Mouse (Mus musculus) stomach, postnatal 0 days (tissue): ENCODE measurements around the gene Rasgef1c. TPM values are rescaled to one million over a fixed set of nuclear protein-coding genes. Genes with fewer than 3 reads are reported as not detected.

Experiments
- ATAC-seq: fragments of 200-750 bp; cut with Nextera tagmentation; 2 replicates; pipeline ENCODE4 v1.8.0; 2017; ENCODE audit not compliant: low FRiP score, low TSS enrichment
- DNase-seq: peaks from one replicate; pipeline ENCODE4 v3.0.0-alpha.2; 2016; ENCODE audit warnings: low spot score
- H3K27ac ChIP-seq: fragments of 300-500 bp; sonication (generic); replicated peaks from 2 replicates; pipeline ENCODE4 v1.5.1; 2014; ENCODE audit warnings: mild to moderate bottlenecking, control low read depth
- H3K27me3 ChIP-seq: fragments of 300-500 bp; sonication (generic); 2 replicates; pipeline ENCODE4 v1.6.1; 2014; ENCODE audit warnings: low read length; ENCODE audit not compliant: control insufficient read depth, insufficient read depth
- H3K36me3 ChIP-seq: fragments of 300-500 bp; sonication (generic); 2 replicates; pipeline ENCODE4 v1.6.1; 2014; ENCODE audit warnings: low read length, mixed read lengths; ENCODE audit not compliant: control insufficient read depth, insufficient read depth
- H3K4me1 ChIP-seq: fragments of 300-500 bp; sonication (generic); replicated peaks from 2 replicates; pipeline ENCODE4 v1.6.1; 2014; ENCODE audit warnings: antibody characterized with exemption; ENCODE audit not compliant: control insufficient read depth, insufficient read depth
- H3K4me2 ChIP-seq: fragments of 300-500 bp; sonication (generic); replicated peaks from 2 replicates; pipeline ENCODE4 v1.6.1; 2014; ENCODE audit warnings: low read depth, mild to moderate bottlenecking, control low read depth, moderate library complexity
- H3K4me3 ChIP-seq: fragments of 300-500 bp; sonication (generic); 2 replicates; pipeline ENCODE4 v1.5.1; 2014; ENCODE audit warnings: low read depth, low read length, control low read depth
- H3K9ac ChIP-seq: fragments of 300-500 bp; sonication (generic); 2 replicates; pipeline ENCODE4 v1.6.1; 2014; ENCODE audit warnings: mild to moderate bottlenecking, low read length, control low read depth, mixed read lengths
- H3K9me3 ChIP-seq: fragments of 300-500 bp; sonication (generic); 2 replicates; pipeline ENCODE4 v1.6.1; 2016; ENCODE audit warnings: low read length; ENCODE audit not compliant: control insufficient read depth
- CTCF ChIP-seq: IDR thresholded peaks from 2 replicates; pipeline ENCODE4 v1.5.1; 2016; ENCODE audit warnings: antibody characterized with exemption, low read depth, mild to moderate bottlenecking, moderate library complexity
- EP300 ChIP-seq: optimal IDR thresholded peaks from 2 replicates; pipeline ENCODE3; 2016; ENCODE audit warnings: antibody characterized with exemption
- WGBS: fragments of 180-500 bp; shearing (Covaris S2); extraction: QIAGEN DNeasy Blood & Tissue Kit; methylation state at CpG from one replicate; pipeline ENCODE4 v1.1.7; 2014; 5-methylcytosine and 5-hydroxymethylcytosine counted together
- polyA plus RNA-seq: library from polyadenylated mRNA; unstranded; fragments of >200 nt; fragmentation: Nextera tagmentation; extraction: Ambion mirVana; gene quantifications from 2 replicates; pipeline ENCODE4 v1.2.1, GENCODE M21; 2015

Rasgef1c gene
- polyA plus RNA-seq, 1 experiment from 2014 or later = 0.74 TPM

GRCm38 (mm10) chr11:49996398-49996797, 94.8 kb downstream of the Rasgef1c start:
- no peaks in the 10 kb centered on the region for H3K27me3 ChIP-seq
- 60% methylated on average over 4 of the region's 4 CpGs for WGBS

GRCm38 (mm10) chr11:49997321-49997720, 95.7 kb downstream of the Rasgef1c start:
- no peaks in the 10 kb centered on the region for H3K36me3 ChIP-seq
- H3K4me2 ChIP-seq = no peak overlapping the region
- DNase-seq (peak; percentile 31), ATAC-seq (no peak)
- H3K4me1 ChIP-seq = no peaks in the 10 kb centered on the region
- H3K27me3 ChIP-seq = no peaks in the 10 kb centered on the region
- H3K4me3 ChIP-seq = no peak overlapping the region
- no peak overlapping the region for H3K9ac ChIP-seq
- 53% methylated on average over 5 of the region's 5 CpGs for WGBS
- no peaks in the 10 kb centered on the region for H3K9me3 ChIP-seq
- no peak overlapping the region for H3K27ac ChIP-seq
- TF ChIP-seq CTCF = no peak

More at GRCm38 (mm10) chr11:49996398-49996797, 94.8 kb downstream of the Rasgef1c start:
- Histone ChIP-seq H3K27ac (no peak overlapping the region), H3K9ac (no peak overlapping the region), H3K4me1 (no peaks in the 10 kb centered on the region), H3K9me3 (no peaks in the 10 kb centered on the region), H3K4me2 (no peak overlapping the region), H3K4me3 (no peak overlapping the region), H3K36me3 (no peaks in the 10 kb centered on the region)
- ATAC-seq (no peak), DNase-seq (no peak)
- no peak for TF ChIP-seq CTCF
- no peak for TF ChIP-seq EP300

- WGBS = 69% methylated on average over 4 of the region's 4 CpGs
Observed at GRCm38 (mm10) chr11:50002853-50003252, 101.2 kb downstream of the Rasgef1c start.

GRCm38 (mm10) chr11:50007776-50008175, 106.1 kb downstream of the Rasgef1c start:
- Histone ChIP-seq H3K36me3 (no peaks in the 10 kb centered on the region), H3K9me3 (no peaks in the 10 kb centered on the region), H3K4me1 (no peaks in the 10 kb centered on the region), H3K4me2 (no peak overlapping the region), H3K4me3 (no peak overlapping the region), H3K27me3 (no peaks in the 10 kb centered on the region), H3K9ac (no peak overlapping the region), H3K27ac (no peak overlapping the region)
- 73% methylated on average over 10 of the region's 10 CpGs for WGBS
- ATAC-seq (no peak), DNase-seq (no peak)
- TF ChIP-seq EP300 (no peak), CTCF (no peak)

More at GRCm38 (mm10) chr11:50002853-50003252, 101.2 kb downstream of the Rasgef1c start:
- ATAC-seq = no peak
- no peak overlapping the region for H3K9ac ChIP-seq
- H3K9me3 ChIP-seq = no peaks in the 10 kb centered on the region
- H3K27me3 ChIP-seq = no peaks in the 10 kb centered on the region
- DNase-seq = no peak
- no peaks in the 10 kb centered on the region for H3K36me3 ChIP-seq
- no peak overlapping the region for H3K27ac ChIP-seq
- no peak overlapping the region for H3K4me3 ChIP-seq
- no peak overlapping the region for H3K4me2 ChIP-seq
- no peak for TF ChIP-seq CTCF
- no peaks in the 10 kb centered on the region for H3K4me1 ChIP-seq

GRCm38 (mm10) chr11:50008231-50008630, 106.6 kb downstream of the Rasgef1c start:
- Histone ChIP-seq H3K4me1 (no peaks in the 10 kb centered on the region), H3K9ac (no peak overlapping the region), H3K4me2 (no peak overlapping the region), H3K27ac (no peak overlapping the region), H3K36me3 (no peaks in the 10 kb centered on the region), H3K9me3 (no peaks in the 10 kb centered on the region), H3K27me3 (no peaks in the 10 kb centered on the region), H3K4me3 (no peak overlapping the region)
- DNase-seq = no peak
- TF ChIP-seq EP300 (no peak), CTCF (no peak)
- WGBS = 47% methylated on average over 5 of the region's 5 CpGs
- ATAC-seq = no peak

DNA sequence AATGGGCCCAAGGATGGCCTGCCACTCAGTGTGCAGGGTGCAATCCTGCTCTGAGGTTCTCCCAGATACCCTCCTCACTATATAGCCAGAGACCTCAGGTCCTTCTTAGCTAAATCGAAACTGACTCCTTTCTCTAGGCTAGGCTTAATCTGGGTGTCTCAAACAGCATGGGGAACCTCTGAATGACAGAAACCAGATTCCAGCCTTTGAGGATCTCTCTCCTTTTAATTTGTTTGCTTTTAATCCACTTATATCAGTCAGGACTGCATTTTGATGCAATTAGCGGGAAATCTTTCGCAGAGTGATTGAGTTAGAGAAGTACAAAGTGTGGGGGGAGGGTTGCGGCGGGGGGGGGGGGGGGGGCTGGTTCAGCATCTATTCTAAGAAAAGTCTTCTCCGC, 111.4 kb downstream of the Rasgef1c start:
- Histone ChIP-seq H3K27me3 (no peaks in the 10 kb centered on the region), H3K4me3 (no peak overlapping the region), H3K9me3 (no peaks in the 10 kb centered on the region), H3K4me2 (no peak overlapping the region), H3K9ac (no peak overlapping the region), H3K36me3 (no peaks in the 10 kb centered on the region), H3K27ac (no peak overlapping the region), H3K4me1 (no peaks in the 10 kb centered on the region)
- DNase-seq = no peak
- ATAC-seq = no peak
- TF ChIP-seq CTCF (no peak), EP300 (no peak)
- WGBS = 74% methylated on average over 5 of the region's 6 CpGs
